Mouse (Mus musculus) lung, embryonic 15.5 days (tissue): ENCODE data around the gene Alb. TPM values are rescaled to one million over a fixed set of nuclear protein-coding genes. Genes with fewer than 3 reads are reported as not detected.

Experiments
- polyA plus RNA-seq: library from polyadenylated mRNA; unstranded; fragments of >200 nt; fragmentation: Nextera tagmentation; extraction: Ambion mirVana; gene quantifications from 2 replicates; pipeline ENCODE4 v1.2.1, GENCODE M21; 2015

Alb gene
- polyA plus RNA-seq, 1 experiment from 2014 or later: 5.7 TPM

Other genes with a start within 250 kb of the Alb start
- 31.5 and 33.2 TPM in 2 replicates for gene Cox18, start 236.9 kb upstream of the Alb start, polyA plus RNA-seq
- gene Ankrd17, start 94.3 kb upstream of the Alb start, polyA plus RNA-seq: 20.4 and 21.6 TPM in 2 replicates
- gene Gm9958, start 93.7 kb upstream of the Alb start, polyA plus RNA-seq: 5.2 and 7.1 TPM in 2 replicates
- 12.8 and 64.9 TPM in 2 replicates for gene Afp, start 29.8 kb downstream of the Alb start, polyA plus RNA-seq
- 0.07 and 0.10 TPM in 2 replicates for gene Afm, start 58.0 kb downstream of the Alb start, polyA plus RNA-seq
- 0.08 and 0.09 TPM in 2 replicates for gene 5830473C10Rik, start 100.2 kb downstream of the Alb start, polyA plus RNA-seq
- gene Rassf6, start 179.8 kb downstream of the Alb start, polyA plus RNA-seq: 3.8 and 4.2 TPM in 2 replicates